Comparison of ENCODE assay signal across 16 mouse cellular contexts in genomic region chr10:21313732-21314131, GRCm38 (mm10). TPM values are rescaled to one million over a fixed set of nuclear protein-coding genes. Genes with fewer than 3 reads are reported as not detected.
A peak's percentile ranks its signal among the peaks of the same experiment; 100 is the strongest.
DNase-seq lines count a peak whose midpoint lies in the region; ATAC-seq lines count a peak whose summit lies in the region.
"Had no signal": no experiment of that assay in that cellular context is flagged by ENCODE, and none has a peak within 500 bp of the region (broad histone marks: within the 10 kb centered on the region; RNA-seq: fewer than 3 reads in every experiment).

No protein-coding gene starts in this region.

- no peaks in the 10 kb centered on the region for H3K4me1 ChIP-seq in forebrain, embryonic 14.5 days (ENCODE audit: control insufficient read depth, insufficient read depth, low read length)
- no peaks in the 10 kb centered on the region for H3K4me1 ChIP-seq in forebrain, embryonic 11.5 days (replicated peaks; ENCODE audit: control insufficient read depth, insufficient read depth, low read length)
- H3K4me1 ChIP-seq in kidney, embryonic 16.5 days (ENCODE audit: insufficient read depth, low read length), result no peaks in the 10 kb centered on the region
- H3K4me1 ChIP-seq in heart, embryonic 11.5 days (ENCODE audit: control insufficient read depth, insufficient read depth, low read length), result no peaks in the 10 kb centered on the region
- H3K4me1 ChIP-seq: limb, embryonic 12.5 days; liver, embryonic 15.5 days; midbrain, embryonic 12.5 days had no signal

- 72% methylated on average over 4 of the region's 4 CpGs for WGBS in forebrain, embryonic 14.5 days
- 88% methylated on average over 4 of the region's 4 CpGs for WGBS in forebrain, embryonic 11.5 days
- WGBS in kidney, embryonic 16.5 days, result 72% methylated on average over 4 of the region's 4 CpGs
- WGBS in heart, embryonic 11.5 days (ENCODE audit: insufficient replicate concordance), result 86% methylated on average over 4 of the region's 4 CpGs

- no peak overlapping the region for H3K4me2 ChIP-seq in forebrain, embryonic 14.5 days (ENCODE audit: low read length)
- H3K4me2 ChIP-seq in forebrain, embryonic 11.5 days (ENCODE audit: low read depth, low read length, severe bottlenecking), result no peak overlapping the region
- H3K4me2 ChIP-seq in kidney, embryonic 16.5 days (replicated peaks; ENCODE audit: low read depth, low read length), result no peak overlapping the region
- no peak overlapping the region for H3K4me2 ChIP-seq in heart, embryonic 11.5 days
- H3K4me2 ChIP-seq: limb, embryonic 12.5 days; liver, embryonic 15.5 days; midbrain, embryonic 12.5 days had no signal

- DNase-seq in forebrain, embryonic 14.5 days (ENCODE audit: low spot score), result peak; percentile 55
- no peak for DNase-seq in forebrain, embryonic 11.5 days (ENCODE audit: low spot score)
- DNase-seq in kidney, adult 8-10 months, result peak; percentile 28 to 49
- DNase-seq in A20 (ENCODE audit: low read depth, low spot score), result peak; percentile 49
- peak; percentile 72 for DNase-seq in fat pad, adult 2 months (ENCODE audit: extremely low read depth, low read depth, low spot score)
- DNase-seq in thymus, postnatal 0 days (ENCODE audit: low spot score), result no peak
- DNase-seq: adrenal gland, adult 8-10 months; cerebellum, adult 2 months had no signal

- H3K9ac ChIP-seq in forebrain, embryonic 14.5 days (ENCODE audit: low read length), result no peak overlapping the region
- no peak overlapping the region for H3K9ac ChIP-seq in forebrain, embryonic 11.5 days (ENCODE audit: low read length)
- H3K9ac ChIP-seq in kidney, embryonic 16.5 days (replicated peaks; ENCODE audit: low read length), result no peak overlapping the region
- H3K9ac ChIP-seq in heart, embryonic 11.5 days (ENCODE audit: low read depth, low read length), result no peak overlapping the region
- H3K9ac ChIP-seq: limb, embryonic 12.5 days; liver, embryonic 15.5 days; midbrain, embryonic 12.5 days had no signal

- peak; percentile 71; the same call in 1 of the 2 replicates for ATAC-seq in forebrain, embryonic 14.5 days
- no peak for ATAC-seq in forebrain, embryonic 11.5 days (replicated peaks; ENCODE audit: low FRiP score)
- no peak for ATAC-seq in kidney, embryonic 16.5 days (ENCODE audit: low FRiP score, low TSS enrichment)
- no peak for ATAC-seq in heart, embryonic 11.5 days (replicated peaks; ENCODE audit: insufficient number of reproducible peaks, low FRiP score, low TSS enrichment)

- H3K9me3 ChIP-seq in forebrain, embryonic 14.5 days (replicated peaks; ENCODE audit: control insufficient read depth, low read length), result no peaks in the 10 kb centered on the region
- H3K9me3 ChIP-seq in forebrain, embryonic 11.5 days (ENCODE audit: control insufficient read depth, low read length), result no peaks in the 10 kb centered on the region
- no peaks in the 10 kb centered on the region for H3K9me3 ChIP-seq in kidney, embryonic 16.5 days (ENCODE audit: low read length)
- no peaks in the 10 kb centered on the region for H3K9me3 ChIP-seq in heart, embryonic 11.5 days (replicated peaks; ENCODE audit: control insufficient read depth, low read length)
- H3K9me3 ChIP-seq: G1E; limb, embryonic 12.5 days; liver, embryonic 15.5 days; midbrain, embryonic 12.5 days had no signal

- no peak overlapping the region for H3K27ac ChIP-seq in forebrain, embryonic 14.5 days (ENCODE audit: low read depth, low read length)
- no peak overlapping the region for H3K27ac ChIP-seq in forebrain, embryonic 11.5 days (ENCODE audit: low read depth, low read length)
- no peak overlapping the region for H3K27ac ChIP-seq in kidney, embryonic 16.5 days (ENCODE audit: low read length)
- H3K27ac ChIP-seq in heart, embryonic 11.5 days (ENCODE audit: low read depth, low read length), result no peak overlapping the region
- H3K27ac ChIP-seq: layer of hippocampus, adult 2 months; left cerebral cortex, adult 2 months; limb, embryonic 12.5 days; liver, embryonic 15.5 days; midbrain, embryonic 12.5 days had no signal

- H3K36me3 ChIP-seq in forebrain, embryonic 14.5 days (ENCODE audit: control insufficient read depth, insufficient read depth, low read length), result 0 out of 2 replicates have a peak, but pooled peaks cover 6% of the 10 kb centered on the region
- H3K36me3 ChIP-seq in forebrain, embryonic 11.5 days (ENCODE audit: control insufficient read depth, insufficient read depth, low read length), result no peaks in the 10 kb centered on the region; the same call in 1 of the 2 replicates
- H3K36me3 ChIP-seq in kidney, embryonic 16.5 days (ENCODE audit: insufficient read depth, low read length), result peaks cover 12% of the 10 kb centered on the region
- H3K36me3 ChIP-seq in heart, embryonic 11.5 days (ENCODE audit: control insufficient read depth, insufficient read depth, low read length), result peaks cover 5% of the 10 kb centered on the region; the same call in 1 of the 2 replicates

- no peak overlapping the region for H3K4me3 ChIP-seq in forebrain, embryonic 14.5 days (ENCODE audit: low read depth, low read length)
- H3K4me3 ChIP-seq in forebrain, embryonic 11.5 days (ENCODE audit: low read depth, low read length), result no peak overlapping the region
- no peak overlapping the region for H3K4me3 ChIP-seq in kidney, embryonic 16.5 days (ENCODE audit: low read length)
- no peak overlapping the region for H3K4me3 ChIP-seq in heart, embryonic 11.5 days (ENCODE audit: low read depth, low read length)
- H3K4me3 ChIP-seq: layer of hippocampus, adult 2 months; left cerebral cortex, adult 2 months; limb, embryonic 12.5 days; liver, embryonic 15.5 days; midbrain, embryonic 12.5 days had no signal

- H3K27me3 ChIP-seq in forebrain, embryonic 14.5 days (replicated peaks; ENCODE audit: control insufficient read depth, insufficient read depth, low read length), result no peaks in the 10 kb centered on the region
- H3K27me3 ChIP-seq in forebrain, embryonic 11.5 days (ENCODE audit: control insufficient read depth, insufficient read depth, low read length), result no peaks in the 10 kb centered on the region
- H3K27me3 ChIP-seq in kidney, embryonic 16.5 days (ENCODE audit: insufficient read depth, low read length), result no peaks in the 10 kb centered on the region
- H3K27me3 ChIP-seq in heart, embryonic 11.5 days (ENCODE audit: control insufficient read depth, insufficient read depth, low read length), result no peaks in the 10 kb centered on the region
- H3K27me3 ChIP-seq: limb, embryonic 12.5 days; liver, embryonic 15.5 days; midbrain, embryonic 12.5 days had no signal

RNA-seq across cellular contexts. Expression of gene Hbs1l, which starts 18.0 kb away (rescaled TPM):
- polyA plus RNA-seq in forebrain, embryonic 14.5 days (2014; fragmentation: Nextera tagmentation; extraction: Ambion mirVana), result 95.0 and 111 TPM in 2 replicates
- polyA plus RNA-seq in forebrain, embryonic 11.5 days (2014; fragmentation: Nextera tagmentation; extraction: Ambion mirVana), result 131 and 142 TPM in 2 replicates
- polyA plus RNA-seq in kidney, embryonic 16.5 days (2015; fragmentation: Nextera tagmentation; extraction: Ambion mirVana), result 99.8 and 99.9 TPM in 2 replicates
- polyA plus RNA-seq in heart, embryonic 11.5 days (2014; fragmentation: Nextera tagmentation; extraction: Ambion mirVana), result 80.2 and 87.5 TPM in 2 replicates
- 81.6 and 83.6 TPM in 2 replicates for polyA plus RNA-seq in thymus, postnatal 0 days (2015; fragmentation: Nextera tagmentation; extraction: Ambion mirVana)

Comparison
In these comparisons a context has a peak if more than half of its experiments do, and no peak if none do; other contexts are left out.
1. DNase-seq: peak in forebrain, embryonic 14.5 days (single experiment), kidney, adult 8-10 months (2 of 2), A20 (single experiment) and fat pad, adult 2 months (single experiment); none in forebrain, embryonic 11.5 days (single experiment) and thymus, postnatal 0 days (single experiment).